In the genomic region with DNA sequence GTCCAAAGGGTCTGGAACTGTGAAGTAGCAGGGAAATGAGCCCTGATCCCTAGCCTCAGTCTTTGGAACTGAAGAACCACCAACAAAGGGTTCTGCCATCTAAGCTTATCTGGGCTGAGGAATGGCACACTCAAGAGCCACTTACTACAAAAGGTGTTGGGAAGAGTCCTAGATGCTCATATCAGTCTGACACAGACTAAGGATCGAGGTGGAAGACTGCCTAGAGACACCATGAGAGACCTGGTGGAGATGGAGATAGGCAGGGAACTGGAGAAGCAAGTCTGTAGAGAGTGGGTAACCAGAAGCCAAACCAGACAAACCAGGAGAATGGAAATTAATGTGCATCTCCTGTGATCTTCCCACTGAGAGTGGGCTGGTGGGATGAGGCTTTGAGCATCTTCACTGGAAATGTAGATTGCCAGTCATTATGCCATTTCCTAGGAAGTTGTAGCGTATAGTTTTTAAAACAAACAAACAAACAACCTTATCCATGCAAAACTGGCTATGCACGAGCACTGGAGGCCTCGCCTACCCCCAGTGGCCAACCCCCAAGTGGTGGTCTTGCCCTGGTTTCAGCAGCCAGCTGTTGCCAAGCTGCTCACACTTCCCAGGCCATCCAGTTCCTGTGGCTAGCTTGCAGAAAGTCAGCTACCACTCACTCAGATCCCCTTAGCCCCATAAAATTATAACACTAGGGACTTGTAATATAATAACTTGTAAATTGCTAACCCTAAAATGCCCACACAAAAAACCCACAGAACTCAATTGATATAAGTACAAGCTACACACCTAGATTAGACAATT, we compare ENCODE assay signal across 23 mouse cellular contexts.
A peak's percentile ranks its signal among the peaks of the same experiment; 100 is the strongest.
DNase-seq lines count a peak whose midpoint lies in the region; ATAC-seq and TF ChIP-seq lines count a peak whose summit lies in the region.
"Had no signal": no experiment of that assay in that cellular context is flagged by ENCODE, and none has a peak within 500 bp of the region (broad histone marks: within the 10 kb centered on the region; RNA-seq: fewer than 3 reads in every experiment).

No protein-coding gene starts in this region.

- no peak for ATAC-seq in G1E (ENCODE audit: extremely low read depth, insufficient number of reproducible peaks, low FRiP score, poor library complexity, severe bottlenecking)
- 0 out of 2 replicates have a peak, but pooled peaks have one; percentile 20 for ATAC-seq in granulocyte monocyte progenitor cell, adult 5-6 weeks (replicated peaks; ENCODE audit: poor library complexity, severe bottlenecking)
- peak; percentile 57 for ATAC-seq in megakaryocyte-erythroid progenitor cell, adult 5-6 weeks (replicated peaks; ENCODE audit: low FRiP score, low TSS enrichment, poor library complexity, severe bottlenecking)
- ATAC-seq in kidney, embryonic 15.5 days (replicated peaks; ENCODE audit: low FRiP score): no peak
- ATAC-seq: forebrain, embryonic 14.5 days; forebrain, embryonic 16.5 days had no signal

- no peak for TF ChIP-seq RAD21 in MEL (IDR thresholded peaks at IDR 0.05; ENCODE audit: low read depth, low read length)

- H3K36me3 ChIP-seq in G1E (replicated peaks): no peaks in the 10 kb centered on the region
- H3K36me3 ChIP-seq in MEL (ENCODE audit: control insufficient read depth in 1 of 2, insufficient read depth in 2 of 2, low read length in 2 of 2): peaks cover 0 to 55% of the 10 kb centered on the region in 2 experiments; a peak in 3 of 4 replicates
- H3K36me3 ChIP-seq in kidney, embryonic 15.5 days: no peaks in the 10 kb centered on the region
- H3K36me3 ChIP-seq: embryonic facial prominence, embryonic 13.5 days; embryonic facial prominence, embryonic 15.5 days; forebrain, embryonic 10.5 days; forebrain, embryonic 12.5 days had no signal

- TF ChIP-seq CTCF in G1E (IDR thresholded peaks at IDR 0.05; ENCODE audit: low read depth, low read length): no peak
- TF ChIP-seq CTCF in MEL (IDR thresholded peaks at IDR 0.05 in 2 of 3, conservative IDR thresholded peaks at IDR 0.05 in 1 of 3; ENCODE audit: control insufficient read depth in 1 of 3, insufficient read depth in 1 of 3, low read depth in 2 of 3, low read length in 3 of 3, poor library complexity in 1 of 3, severe bottlenecking in 1 of 3): no peak

- TF ChIP-seq POLR2A in MEL (IDR thresholded peaks at IDR 0.05; ENCODE audit: control insufficient read depth in 1 of 2, insufficient read depth in 1 of 2, low read depth in 1 of 2, low read length in 2 of 2, poor library complexity in 1 of 2): peak in 1 of 2 experiments; percentile 36; a peak in 2 of 4 replicates

- peak; percentile 47 to 66; a peak in 3 of 4 replicates for TF ChIP-seq EP300 in MEL (IDR thresholded peaks at IDR 0.05; ENCODE audit: low read depth in 1 of 2, low read length in 2 of 2)

- WGBS in kidney, embryonic 15.5 days: 82% methylated on average over 4 of the region's 4 CpGs

- peaks cover 9% of the 10 kb centered on the region for H3K79me2 ChIP-seq in MEL (ENCODE audit: control insufficient read depth, insufficient read depth, low read length, poor library complexity)

- H3K9me3 ChIP-seq in G1E (replicated peaks) (no peaks in the 10 kb centered on the region), MEL (replicated peaks; ENCODE audit: insufficient read depth, low read length) (no peaks in the 10 kb centered on the region)
- no peaks in the 10 kb centered on the region for H3K9me3 ChIP-seq in kidney, embryonic 15.5 days (replicated peaks)
- H3K9me3 ChIP-seq: embryonic facial prominence, embryonic 13.5 days; embryonic facial prominence, embryonic 15.5 days; forebrain, embryonic 10.5 days; forebrain, embryonic 12.5 days had no signal

- peaks cover 49% of the 10 kb centered on the region for H3K4me1 ChIP-seq in G1E (ENCODE audit: insufficient read depth, low read depth, low read length)
- H3K4me1 ChIP-seq in MEL (ENCODE audit: control insufficient read depth in 1 of 2, insufficient read depth in 2 of 2, low read length in 2 of 2): peaks cover 29 to 35% of the 10 kb centered on the region in 2 experiments
- H3K4me1 ChIP-seq in kidney, embryonic 15.5 days: no peaks in the 10 kb centered on the region
- H3K4me1 ChIP-seq: embryonic facial prominence, embryonic 15.5 days had no signal

- no peak for DNase-seq in G1E (ENCODE audit: low spot score)
- peak; percentile 68 for DNase-seq in MEL (ENCODE audit: low read depth, low spot score)
- no peak for DNase-seq in neural tube, embryonic 10.5 days (ENCODE audit: extremely low spot score, low spot score)
- no peak for DNase-seq in layer of hippocampus, adult 9-10 months (ENCODE audit: low spot score)
- DNase-seq: adrenal gland, adult 2 months; adrenal gland, postnatal 10 days; adrenal gland, postnatal 25 days; cerebellum, adult 11 months; cerebellum, adult 18-20 months; cerebellum, adult 9-10 months; cerebellum, postnatal 10 days; cerebellum, postnatal 25 days; embryo, embryonic 11 days had no signal

- H3K9ac ChIP-seq in MEL (ENCODE audit: control insufficient read depth, low read depth, low read length, poor library complexity, severe bottlenecking): peak overlapping the region; percentile 70
- no peak overlapping the region for H3K9ac ChIP-seq in kidney, embryonic 15.5 days
- H3K9ac ChIP-seq: embryonic facial prominence, embryonic 13.5 days; embryonic facial prominence, embryonic 15.5 days; forebrain, embryonic 12.5 days had no signal

- H3K4me3 ChIP-seq in G1E (ENCODE audit: low read depth, low read length) (peak overlapping the region; percentile 65; the same call in 1 of the 2 replicates), MEL (ENCODE audit: control insufficient read depth in 1 of 2, insufficient read depth in 1 of 2, low read depth in 2 of 2, low read length in 2 of 2) (peak overlapping the region; percentile 43 to 45)
- no peak overlapping the region for H3K4me3 ChIP-seq in kidney, embryonic 15.5 days (replicated peaks)
- H3K4me3 ChIP-seq: embryonic facial prominence, embryonic 13.5 days; embryonic facial prominence, embryonic 15.5 days; erythroblast, embryonic 14.5 days; forebrain, embryonic 10.5 days; forebrain, embryonic 12.5 days had no signal

- H3K27me3 ChIP-seq in G1E (ENCODE audit: insufficient read depth, low read length) (no peaks in the 10 kb centered on the region), MEL (ENCODE audit: control insufficient read depth in 1 of 2, insufficient read depth in 2 of 2, low read length in 2 of 2) (no peaks in the 10 kb centered on the region)
- H3K27me3 ChIP-seq in kidney, embryonic 15.5 days: no peaks in the 10 kb centered on the region
- H3K27me3 ChIP-seq: embryonic facial prominence, embryonic 13.5 days; embryonic facial prominence, embryonic 15.5 days; forebrain, embryonic 12.5 days had no signal

- peak overlapping the region; percentile 95 for H3K27ac ChIP-seq in MEL (ENCODE audit: control insufficient read depth, low read depth, low read length)
- no peak overlapping the region for H3K27ac ChIP-seq in kidney, embryonic 15.5 days
- H3K27ac ChIP-seq: embryonic facial prominence, embryonic 13.5 days; embryonic facial prominence, embryonic 15.5 days; forebrain, embryonic 10.5 days; forebrain, embryonic 12.5 days had no signal

- no peak overlapping the region for H3K4me2 ChIP-seq in kidney, embryonic 15.5 days
- H3K4me2 ChIP-seq: embryonic facial prominence, embryonic 13.5 days; embryonic facial prominence, embryonic 15.5 days; forebrain, embryonic 12.5 days had no signal

TF ChIP-seq in MEL, 35 proteins besides CTCF, POLR2A, EP300 and RAD21 (continues in another document):
- TF ChIP-seq UBTF (IDR thresholded peaks at IDR 0.05; ENCODE audit: borderline replicate concordance, insufficient read depth, low read depth, low read length): no peak
- TF ChIP-seq MAX (IDR thresholded peaks at IDR 0.05; ENCODE audit: low read length): 0 out of 2 replicates have a peak, but pooled peaks have one; percentile 30
- no peak for TF ChIP-seq ETS1 (IDR thresholded peaks at IDR 0.05; ENCODE audit: low read depth, low read length)
- no peak for TF ChIP-seq SIN3A (IDR thresholded peaks at IDR 0.05; ENCODE audit: low read length)
- no peak for TF ChIP-seq JUND (IDR thresholded peaks at IDR 0.05; ENCODE audit: low read depth, low read length)
- TF ChIP-seq ZC3H11A (IDR thresholded peaks at IDR 0.05; ENCODE audit: low read depth, low read length): no peak
- no peak for TF ChIP-seq NELFE (IDR thresholded peaks at IDR 0.05; ENCODE audit: low read depth, low read length)
- TF ChIP-seq MAFK (IDR thresholded peaks at IDR 0.05; ENCODE audit: borderline replicate concordance, low read depth, low read length): no peak
- TF ChIP-seq TBP (IDR thresholded peaks at IDR 0.05; ENCODE audit: low read depth, low read length): no peak
- no peak for TF ChIP-seq MYC (IDR thresholded peaks at IDR 0.05; ENCODE audit: low read depth, low read length)
- no peak for TF ChIP-seq MEF2A (IDR thresholded peaks at IDR 0.05; ENCODE audit: extremely low read depth, insufficient replicate concordance, low read depth, low read length, poor library complexity, severe bottlenecking)
- 0 out of 2 replicates have a peak, but pooled peaks have one; percentile 25 for TF ChIP-seq KAT2A (conservative IDR thresholded peaks at IDR 0.05; ENCODE audit: low read depth, low read length)
- no peak for TF ChIP-seq USF2 (IDR thresholded peaks at IDR 0.05; ENCODE audit: borderline replicate concordance in 1 of 2, insufficient read depth in 1 of 2, low read depth in 1 of 2, low read length in 2 of 2)
- TF ChIP-seq GABPA (IDR thresholded peaks at IDR 0.05; ENCODE audit: low read depth, low read length): no peak
- no peak for TF ChIP-seq CHD2 (IDR thresholded peaks at IDR 0.05; ENCODE audit: low read length)
- TF ChIP-seq MYB (IDR thresholded peaks at IDR 0.05; ENCODE audit: low read depth, low read length): no peak
- TF ChIP-seq TAL1 (IDR thresholded peaks at IDR 0.05; ENCODE audit: low read length): peak; percentile 75
- TF ChIP-seq MAZ (IDR thresholded peaks at IDR 0.05; ENCODE audit: low read depth, low read length): peak; percentile 35; the same call in 1 of the 2 replicates
- TF ChIP-seq ZMIZ1 (IDR thresholded peaks at IDR 0.05; ENCODE audit: low read depth, low read length): peak; percentile 8; the same call in 1 of the 2 replicates
- TF ChIP-seq HCFC1 (IDR thresholded peaks at IDR 0.05; ENCODE audit: low read depth, low read length): no peak
- TF ChIP-seq ZNF384 (IDR thresholded peaks at IDR 0.05; ENCODE audit: low read depth, low read length): no peak
- TF ChIP-seq ELF1 (IDR thresholded peaks at IDR 0.05; ENCODE audit: low read depth, low read length): no peak
- no peak for TF ChIP-seq E2F4 (IDR thresholded peaks at IDR 0.05; ENCODE audit: borderline replicate concordance, low read depth, low read length)
- no peak for TF ChIP-seq POLR2AphosphoS5 (IDR thresholded peaks at IDR 0.05; ENCODE audit: borderline replicate concordance, low read depth, low read length)
- TF ChIP-seq POLR2AphosphoS2 (IDR thresholded peaks at IDR 0.05; ENCODE audit: low read length): 0 out of 2 replicates have a peak, but pooled peaks have one; percentile 15
- TF ChIP-seq TCF12 (IDR thresholded peaks at IDR 0.05; ENCODE audit: low read depth, low read length): peak; percentile 67; the same call in 1 of the 2 replicates

Comparison
In these comparisons a context has a peak if more than half of its experiments do, and no peak if none do; other contexts are left out.
1. ATAC-seq: peak in granulocyte monocyte progenitor cell, adult 5-6 weeks (single experiment) and megakaryocyte-erythroid progenitor cell, adult 5-6 weeks (single experiment); none in G1E (single experiment) and kidney, embryonic 15.5 days (single experiment).